Mouse (Mus musculus): ENCODE results near the gene 2310061I04Rik.

- TF ChIP-seq CTCF (IDR thresholded peaks at IDR 0.05; ENCODE audit: borderline replicate concordance, control insufficient read depth, extremely low read depth, insufficient read depth, low read length, poor library complexity) (no peak), POLR2A (IDR thresholded peaks at IDR 0.05; ENCODE audit: control insufficient read depth, extremely low read depth, insufficient read depth, low read length, poor library complexity) (no peak)
Measured at GRCm38 (mm10) chr17:35905587-35905986, 8.4 kb upstream of the 2310061I04Rik start.

All from thymus, adult 2 months (tissue).